Mouse (Mus musculus) T-cell, adult 2 months (primary cell): ENCODE data around the gene H2-M11.

Experiments
- DNase-seq: peaks from one replicate; pipeline ENCODE4 v3.0.0; 2022; ENCODE audit warnings: low spot score

Gene H2-M11

GRCm38 (mm10) chr17:36546775-36547174, at the start of gene H2-M11:
H2-M11 (plus strand) TSS chr17:36547075.
- DNase-seq = no peak

- no peak for DNase-seq
Observed at GRCm38 (mm10) chr17:36500435-36500834, 46.4 kb upstream of the H2-M11 start.

- DNase-seq = no peak
Observed at GRCm38 (mm10) chr17:36503910-36504309, 43.0 kb upstream of the H2-M11 start.
